Mouse (Mus musculus) granulocyte monocyte progenitor cell, adult 5-6 weeks (primary cell): ENCODE results near the gene Thoc7. TPM values are rescaled to one million over a fixed set of nuclear protein-coding genes. Genes with fewer than 3 reads are reported as not detected.
"Not testable (repeated sequence)": the region's sequence is repeated elsewhere in the genome, so short reads cannot be mapped to it uniquely, and the experiment has no call there.

ENCODE experiments used
- ATAC-seq: replicated peaks from 2 replicates; pipeline ENCODE4 v1.8.0; 2016; ENCODE audit warnings: mild to moderate bottlenecking, moderate TSS enrichment, inconsistent platforms; ENCODE audit not compliant: poor library complexity, severe bottlenecking
- total RNA-seq, 2 experiments: library from RNA; stranded (forward) in 1 of 2; stranded (reverse) in 1 of 2; fragments of 200-712, 200-1000 nt in 1 of 2; fragments of >200 nt in 1 of 2; fragmentation: Nextera tagmentation in 1 of 2; gene quantifications; 2 replicates each; pipeline ENCODE4 v1.2.3; 2014 to 2017

The Thoc7 gene
- total RNA-seq (2014; fragmentation: Nextera tagmentation) (188 and 219 TPM in 2 replicates), total RNA-seq (2017) (347 and 460 TPM in 2 replicates)

- peak; percentile 51 for ATAC-seq
These were observed at the start of gene Thoc7, which contains the start of gene Atxn7 for GRCm38 (mm10) chr14:13961401-13962112. Thoc7 (minus strand) TSS chr14:13961852. Atxn7 (plus strand) TSS chr14:13961440.

GRCm38 (mm10) chr14:14009712-14010111, 48.1 kb upstream of the Thoc7 start:
- ATAC-seq = no peak

- peak; percentile 87 for ATAC-seq
These were observed 41.1 kb upstream of the Thoc7 start for GRCm38 (mm10) chr14:14002771-14003170.

GRCm38 (mm10) chr14:13995206-13996097, 33.8 kb upstream of the Thoc7 start:
- peak; percentile 53 for ATAC-seq

GRCm38 (mm10) chr14:13990741-13991140, 29.1 kb upstream of the Thoc7 start:
- no peak; the same call in 1 of the 2 replicates for ATAC-seq

GRCm38 (mm10) chr14:13988397-13988796, 26.7 kb upstream of the Thoc7 start:
- peak; percentile 84 for ATAC-seq

- ATAC-seq = no peak
These were observed 20.5 kb upstream of the Thoc7 start for GRCm38 (mm10) chr14:13982174-13982573.

GRCm38 (mm10) chr14:13981286-13981685, 19.6 kb upstream of the Thoc7 start:
- peak; percentile 99 for ATAC-seq

DNA sequence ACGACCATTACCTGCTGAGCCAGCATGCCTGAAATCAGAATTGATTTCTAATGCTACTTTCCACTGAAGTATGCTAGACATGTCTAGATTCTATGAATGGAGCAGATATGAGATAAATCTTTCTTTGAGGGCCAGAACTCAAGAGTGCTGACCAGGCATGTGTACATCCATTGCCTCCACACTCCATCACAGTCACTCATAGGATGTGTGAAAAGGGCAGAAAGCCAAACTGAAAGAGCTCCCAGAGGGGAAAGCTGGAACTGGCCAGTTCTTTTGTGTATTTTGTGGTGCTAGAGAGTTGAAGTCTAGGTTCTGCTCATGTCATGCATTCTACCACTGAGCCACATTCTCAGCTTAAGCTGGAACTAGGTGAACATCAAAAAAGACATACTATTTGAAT, 15.8 kb upstream of the Thoc7 start:
- no peak for ATAC-seq

- ATAC-seq = peak; percentile 87
These were observed 10.1 kb upstream of the Thoc7 start for GRCm38 (mm10) chr14:13971644-13972234.

DNA sequence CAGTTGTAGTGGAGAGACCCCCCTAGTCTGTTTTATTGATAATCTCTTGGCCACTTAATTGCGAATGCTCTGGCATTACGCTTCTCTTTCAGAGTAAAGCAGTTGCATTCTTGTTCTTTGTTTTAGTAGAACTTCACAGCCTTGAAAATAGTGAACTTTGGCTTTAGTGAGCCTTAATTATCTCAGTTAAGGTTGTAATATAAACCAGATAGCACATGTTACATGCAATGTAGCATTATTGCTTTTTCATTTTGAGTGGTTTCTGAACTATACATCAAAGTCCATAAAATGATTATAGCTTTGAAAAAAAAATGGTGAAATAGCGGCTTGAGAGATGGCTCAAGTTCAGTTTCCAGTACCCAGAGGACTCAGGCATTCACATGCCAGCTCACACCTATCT, 8.9 kb upstream of the Thoc7 start:
- no peak for ATAC-seq

DNA sequence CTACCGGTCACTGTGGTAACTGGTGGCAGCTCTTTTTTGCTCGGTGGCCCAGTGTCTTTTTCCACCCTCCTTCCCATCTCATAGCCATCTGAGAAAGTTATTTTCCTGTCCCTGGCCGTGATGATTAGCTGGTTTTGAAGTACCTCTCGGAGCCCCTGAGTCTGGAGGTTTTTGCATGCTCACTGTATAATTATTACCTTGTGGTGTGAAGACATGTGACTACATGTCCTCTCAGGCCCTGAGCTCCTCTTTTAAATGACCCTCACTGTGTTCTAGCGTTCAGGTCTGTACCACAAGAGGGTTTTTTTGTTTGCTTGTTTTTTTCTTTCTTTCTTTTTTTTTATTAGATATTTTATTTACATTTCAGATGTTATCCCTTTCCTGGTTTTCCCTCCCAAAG, 6.8 kb upstream of the Thoc7 start:
- no peak for ATAC-seq

DNA sequence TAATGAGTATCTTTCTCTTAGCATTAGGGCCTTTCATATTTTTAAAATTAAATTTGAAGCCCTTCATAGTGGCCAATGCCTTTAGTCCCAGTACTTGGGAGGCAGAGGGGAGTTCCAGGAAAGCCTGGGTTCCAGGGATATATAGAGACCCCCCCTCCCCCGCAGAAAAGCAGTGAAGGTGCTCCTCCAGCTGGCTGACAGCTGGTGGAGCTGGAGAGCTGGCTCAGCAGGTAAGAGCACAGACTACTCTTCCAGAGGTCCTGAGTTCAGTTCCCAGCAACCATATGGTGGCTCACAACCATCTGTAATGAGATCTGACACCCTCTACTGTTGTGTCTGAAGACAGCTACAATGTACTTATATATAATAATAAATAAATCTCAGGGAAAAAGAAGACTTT, 6.0 kb upstream of the Thoc7 start:
- no peak for ATAC-seq

DNA sequence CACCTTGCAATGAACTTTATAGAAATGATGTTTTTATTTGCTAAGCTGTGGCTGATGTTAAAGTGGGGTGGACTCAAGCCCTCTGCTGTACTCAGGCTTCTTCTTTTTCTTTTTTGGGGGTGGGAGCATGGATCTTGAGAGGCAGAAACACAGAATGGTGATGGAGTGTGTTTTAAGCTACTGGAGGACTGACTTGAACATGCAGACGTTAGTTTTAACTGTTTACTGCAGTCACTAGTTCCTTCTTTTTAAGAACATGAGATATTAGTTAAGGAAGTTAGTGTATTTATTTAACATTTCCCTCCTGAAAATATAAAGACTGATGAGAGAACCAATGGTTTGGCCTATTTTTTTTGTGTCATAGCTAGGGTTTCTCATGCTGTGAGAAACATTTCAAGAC, 1.9 kb upstream of the Thoc7 start:
- no peak for ATAC-seq

DNA sequence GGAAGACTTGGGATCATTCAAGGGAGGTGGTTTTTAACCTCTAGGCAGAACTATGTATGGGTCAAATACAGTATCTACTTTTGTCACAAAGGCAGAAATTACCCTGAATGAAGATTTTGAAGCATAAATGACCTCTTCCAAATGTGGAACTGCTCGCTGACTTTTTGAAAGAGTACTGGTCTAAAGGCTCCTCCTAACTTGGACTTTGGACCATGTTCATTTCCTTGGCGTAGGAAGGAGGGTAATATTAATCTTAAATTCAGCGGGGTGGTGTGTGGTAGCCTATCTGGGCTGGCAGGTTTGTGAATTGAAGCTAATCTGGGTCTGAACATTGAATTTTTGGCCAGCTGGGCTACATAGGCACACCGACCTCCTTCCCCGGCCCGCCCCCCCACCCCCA, 824 bp upstream of the Thoc7 start:
- no peak for ATAC-seq

GRCm38 (mm10) chr14:13960482-13961325, 948 bp downstream of the Thoc7 start:
- peak; percentile 62 for ATAC-seq

DNA sequence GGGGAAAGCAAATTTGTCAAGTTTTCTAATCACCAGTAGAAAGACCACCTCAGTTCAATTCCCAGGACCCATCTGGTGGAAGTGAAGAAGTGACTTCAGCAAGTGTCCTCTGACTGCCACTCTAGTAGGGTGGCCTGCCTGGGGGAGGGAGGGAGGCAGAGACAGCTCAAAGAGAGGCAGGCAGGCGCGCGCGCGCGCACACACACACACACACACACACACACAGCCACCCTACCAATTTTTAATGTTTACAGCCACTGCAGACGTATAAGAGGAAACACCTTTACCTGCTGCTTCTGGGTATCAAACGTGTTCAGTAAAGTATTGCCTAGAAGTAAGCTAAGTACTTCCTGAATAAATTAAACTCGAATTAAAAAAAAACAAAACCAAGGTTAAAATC, 1.6 kb downstream of the Thoc7 start:
- ATAC-seq = peak; percentile 34

DNA sequence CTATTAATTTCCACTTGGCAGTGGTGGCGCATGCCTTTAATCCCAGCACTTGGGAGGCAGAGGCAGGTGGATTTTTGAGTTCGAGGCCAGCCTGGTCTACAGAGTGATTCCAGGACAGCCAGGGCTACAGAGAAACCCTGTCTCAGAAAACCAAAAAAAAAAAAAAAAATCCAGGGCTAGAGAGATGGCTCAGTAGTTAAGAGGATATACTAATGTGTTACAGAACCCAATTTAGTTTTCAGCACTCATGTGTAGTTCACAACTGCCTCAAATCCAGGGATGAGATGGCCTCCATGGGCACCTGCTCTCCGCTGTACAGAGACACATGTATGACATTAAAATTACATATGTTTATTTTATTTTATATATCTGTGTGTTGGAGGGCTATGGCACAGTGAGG, 9.5 kb downstream of the Thoc7 start:
- not testable (repeated sequence) for ATAC-seq

- peak; percentile 93 for ATAC-seq
These were observed 11.3 kb downstream of the Thoc7 start for GRCm38 (mm10) chr14:13950401-13950800.

DNA sequence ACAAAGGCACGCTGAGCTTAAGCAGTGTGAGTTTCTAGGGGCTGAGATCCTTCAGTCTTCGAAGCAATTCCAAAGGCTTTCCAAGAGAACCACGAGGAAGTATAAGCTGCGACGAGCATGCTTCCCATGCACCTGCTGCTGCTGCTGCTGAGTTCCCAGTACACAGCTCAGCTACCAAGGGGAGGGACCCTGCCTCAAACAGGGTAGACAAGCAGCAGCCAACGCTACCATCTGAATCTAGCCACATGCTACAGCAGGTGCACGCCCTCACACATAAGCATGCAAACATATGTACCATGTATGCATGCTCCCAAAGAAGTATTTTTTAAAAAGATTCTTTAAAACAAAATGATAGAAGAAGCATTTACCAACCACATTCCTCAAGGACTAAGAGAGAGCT, 13.3 kb downstream of the Thoc7 start:
- no peak for ATAC-seq
